Mouse (Mus musculus): ENCODE data around the gene Lpcat1. TPM values are rescaled to one million over a fixed set of nuclear protein-coding genes. Genes with fewer than 3 reads are reported as not detected.

The Lpcat1 gene
- 53.7 and 57.8 TPM in 2 replicates for polyA plus RNA-seq (2015; fragmentation: Nextera tagmentation; extraction: Ambion mirVana)

- Histone ChIP-seq H3K27me3 (no peaks in the 10 kb centered on the region), H3K9me3 (no peaks in the 10 kb centered on the region), H3K36me3 (no peaks in the 10 kb centered on the region), H3K4me2 (replicated peaks) (peak within 1 kb of the TSS; percentile 90), H3K4me3 (replicated peaks) (peak within 1 kb of the TSS; percentile 90), H3K4me1 (replicated peaks) (peaks cover 35% of the 10 kb centered on the region), H3K27ac (peak within 1 kb of the TSS; percentile 98), H3K9ac (replicated peaks) (peak within 1 kb of the TSS; percentile 95)
- peak; percentile 97 for ATAC-seq
- under 1% methylated on average over 35 of the region's 35 CpGs for WGBS
Measured at GRCm38 (mm10) chr13:73467034-73467420, at the start of gene Lpcat1. Lpcat1 (plus strand) TSS chr13:73467197.

DNA sequence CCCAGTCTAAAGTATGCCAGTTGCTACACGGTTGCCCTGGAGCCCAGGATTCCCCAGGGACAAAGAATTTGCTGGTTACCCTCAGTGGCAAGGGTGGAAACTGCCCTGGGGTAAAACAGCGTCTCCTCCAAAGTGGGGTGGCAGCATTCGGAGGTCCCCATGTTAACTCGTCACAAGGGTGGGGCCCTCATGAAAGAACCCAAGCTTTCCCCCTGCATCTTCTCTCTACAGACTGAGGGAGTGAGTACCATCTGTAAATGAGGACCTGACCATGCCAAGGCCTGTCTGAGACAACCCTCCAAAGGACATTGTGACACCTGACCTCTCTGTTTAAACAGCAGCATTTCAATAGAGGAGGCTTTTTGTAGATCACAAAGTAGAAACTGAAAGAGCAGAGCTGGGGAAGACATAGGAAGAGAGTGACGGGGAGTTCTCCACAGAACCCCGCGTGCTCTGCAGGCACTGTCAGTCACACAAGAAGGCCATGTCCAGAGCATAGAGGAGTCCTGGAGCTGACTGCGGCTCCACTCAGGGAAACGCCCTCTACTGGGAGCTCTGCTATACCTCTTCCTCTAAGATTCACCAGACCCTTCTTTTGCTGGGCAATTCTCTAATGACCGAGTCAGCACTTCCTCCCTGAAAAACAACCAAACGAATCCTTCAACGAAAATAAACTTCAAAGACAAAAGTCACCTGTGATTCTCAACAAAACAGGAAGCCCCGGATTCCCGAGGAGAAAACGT, 49.3 kb upstream of the Lpcat1 start:
- WGBS: 34% methylated on average over 15 of the region's 15 CpGs
- H3K27ac ChIP-seq: no peak overlapping the region; the same call in 1 of the 2 replicates

GRCm38 (mm10) chr13:73418297-73418696, 48.7 kb upstream of the Lpcat1 start:
- H3K36me3 ChIP-seq: no peaks in the 10 kb centered on the region
- no peaks in the 10 kb centered on the region for H3K27me3 ChIP-seq
- no peak overlapping the region; the same call in 1 of the 2 replicates for H3K4me2 ChIP-seq (replicated peaks)
- no peak overlapping the region for H3K4me3 ChIP-seq (replicated peaks)
- no peak overlapping the region for H3K9ac ChIP-seq (replicated peaks)
- peaks cover 20% of the 10 kb centered on the region for H3K4me1 ChIP-seq (replicated peaks)
- WGBS: 34% methylated on average over 12 of the region's 12 CpGs
- H3K27ac ChIP-seq: peak overlapping the region; percentile 36; the same call in 1 of the 2 replicates
- H3K9me3 ChIP-seq: no peaks in the 10 kb centered on the region
- ATAC-seq: peak; percentile 44; the same call in 1 of the 2 replicates

More for the DNA sequence above, 49.3 kb upstream of the Lpcat1 start:
- no peaks in the 10 kb centered on the region for H3K36me3 ChIP-seq
- H3K27me3 ChIP-seq: no peaks in the 10 kb centered on the region
- H3K9me3 ChIP-seq: no peaks in the 10 kb centered on the region
- peaks cover 20% of the 10 kb centered on the region for H3K4me1 ChIP-seq (replicated peaks)
- no peak overlapping the region for H3K9ac ChIP-seq (replicated peaks)
- H3K4me3 ChIP-seq (replicated peaks): no peak overlapping the region
- ATAC-seq: peak; percentile 62
- H3K4me2 ChIP-seq (replicated peaks): no peak overlapping the region

GRCm38 (mm10) chr13:73419244-73419643, 47.8 kb upstream of the Lpcat1 start:
- Histone ChIP-seq H3K27ac (no peak overlapping the region), H3K4me2 (replicated peaks) (no peak overlapping the region), H3K4me3 (replicated peaks) (no peak overlapping the region), H3K9ac (replicated peaks) (no peak overlapping the region), H3K4me1 (replicated peaks) (peaks cover 20% of the 10 kb centered on the region), H3K36me3 (no peaks in the 10 kb centered on the region), H3K27me3 (peaks cover 4% of the 10 kb centered on the region), H3K9me3 (no peaks in the 10 kb centered on the region)
- ATAC-seq: no peak
- WGBS: 75% methylated on average over 5 of the region's 5 CpGs

- Histone ChIP-seq H3K9me3 (no peaks in the 10 kb centered on the region), H3K9ac (replicated peaks) (no peak overlapping the region), H3K4me1 (replicated peaks) (peaks cover 16% of the 10 kb centered on the region), H3K4me2 (replicated peaks) (no peak overlapping the region), H3K36me3 (no peaks in the 10 kb centered on the region), H3K27me3 (peaks cover 12% of the 10 kb centered on the region), H3K27ac (no peak overlapping the region), H3K4me3 (replicated peaks) (no peak overlapping the region)
- WGBS: 67% methylated on average over 4 of the region's 4 CpGs
- ATAC-seq: no peak
Measured at GRCm38 (mm10) chr13:73423043-73423442, 44.0 kb upstream of the Lpcat1 start.

DNA sequence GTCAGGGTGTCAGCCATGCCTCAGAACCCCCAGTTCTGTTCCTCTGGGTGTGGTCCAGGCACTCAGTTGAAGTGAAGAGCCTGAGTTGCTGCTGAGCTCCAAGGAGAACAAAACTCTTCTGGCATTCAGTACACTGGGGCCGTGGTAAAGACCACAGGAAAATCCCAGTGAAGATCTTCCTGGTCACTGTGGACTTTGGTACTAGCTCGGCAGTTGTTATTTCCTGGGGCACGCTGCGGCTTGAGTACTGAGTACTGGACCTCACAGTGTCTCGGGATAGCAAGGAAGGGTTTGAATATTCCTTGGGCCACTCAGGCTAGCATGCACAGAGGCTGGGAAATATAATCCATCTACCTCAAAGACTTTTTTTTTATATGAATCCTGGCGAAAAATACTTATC, 42.0 kb upstream of the Lpcat1 start:
- no peaks in the 10 kb centered on the region for H3K36me3 ChIP-seq
- H3K4me2 ChIP-seq (replicated peaks): no peak overlapping the region
- H3K4me1 ChIP-seq (replicated peaks): peaks cover 6% of the 10 kb centered on the region; the same call in 1 of the 2 replicates
- WGBS: 78% methylated on average over 6 of the region's 6 CpGs
- no peaks in the 10 kb centered on the region for H3K9me3 ChIP-seq
- H3K27me3 ChIP-seq: peaks cover 12% of the 10 kb centered on the region
- H3K4me3 ChIP-seq (replicated peaks): no peak overlapping the region
- ATAC-seq: no peak
- no peak overlapping the region for H3K27ac ChIP-seq
- no peak overlapping the region for H3K9ac ChIP-seq (replicated peaks)

DNA sequence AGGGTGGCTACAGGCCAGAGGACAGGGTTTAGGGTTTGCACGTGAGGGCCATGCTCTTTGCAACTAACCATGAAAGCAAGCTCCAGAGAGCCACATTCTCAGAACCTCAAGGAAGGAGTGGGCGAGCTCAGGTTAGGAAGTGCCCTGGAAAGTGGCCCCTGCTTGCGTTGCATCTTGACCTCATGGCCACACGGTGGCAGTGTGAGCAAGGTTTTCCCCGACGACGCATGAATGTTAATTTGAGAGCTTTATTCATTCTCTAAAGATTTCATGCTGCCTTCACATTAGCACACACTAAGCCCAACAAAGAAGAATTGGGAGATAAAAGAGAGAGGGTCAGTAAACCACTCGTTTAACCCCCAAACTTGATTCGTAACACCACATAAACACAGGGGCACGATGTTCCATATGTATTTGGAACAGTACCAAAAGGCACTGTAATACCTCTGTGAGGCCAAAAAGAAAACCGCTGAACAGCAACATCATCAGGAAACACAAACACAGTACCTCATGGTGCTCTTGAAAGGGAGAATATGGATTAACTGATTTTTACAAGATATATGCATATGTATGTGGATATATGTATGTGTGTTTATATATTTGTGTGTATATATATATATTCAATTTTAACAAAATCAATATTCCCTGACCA, 41.0 kb upstream of the Lpcat1 start:
- no peak overlapping the region for H3K9ac ChIP-seq (replicated peaks)
- peak overlapping the region; percentile 24; the same call in 1 of the 2 replicates for H3K4me2 ChIP-seq (replicated peaks)
- ATAC-seq: peak; percentile 76
- 9% methylated on average over 11 of the region's 11 CpGs for WGBS
- no peak overlapping the region for H3K4me3 ChIP-seq (replicated peaks)
- no peak overlapping the region for H3K27ac ChIP-seq
- no peaks in the 10 kb centered on the region for H3K36me3 ChIP-seq
- 0 out of 2 replicates have a peak, but pooled peaks cover 6% of the 10 kb centered on the region for H3K4me1 ChIP-seq (replicated peaks)
- H3K9me3 ChIP-seq: no peaks in the 10 kb centered on the region
- H3K27me3 ChIP-seq: peaks cover 12% of the 10 kb centered on the region

- 80% methylated on average over 4 of the region's 4 CpGs for WGBS
- Histone ChIP-seq H3K4me2 (replicated peaks) (no peak overlapping the region), H3K9me3 (no peaks in the 10 kb centered on the region), H3K27ac (no peak overlapping the region), H3K4me3 (replicated peaks) (no peak overlapping the region), H3K4me1 (replicated peaks) (0 out of 2 replicates have a peak, but pooled peaks cover 6% of the 10 kb centered on the region), H3K36me3 (no peaks in the 10 kb centered on the region), H3K27me3 (peaks cover 12% of the 10 kb centered on the region), H3K9ac (replicated peaks) (no peak overlapping the region)
- ATAC-seq: peak; percentile 62; the same call in 1 of the 2 replicates
Measured at GRCm38 (mm10) chr13:73426587-73426986, 40.4 kb upstream of the Lpcat1 start.

GRCm38 (mm10) chr13:73429605-73430321, 37.2 kb upstream of the Lpcat1 start:
- WGBS: 75% methylated on average over 6 of the region's 6 CpGs
- Histone ChIP-seq H3K27ac (no peak overlapping the region), H3K9ac (replicated peaks) (no peak overlapping the region), H3K36me3 (no peaks in the 10 kb centered on the region), H3K27me3 (peaks cover 8% of the 10 kb centered on the region), H3K4me1 (replicated peaks) (0 out of 2 replicates have a peak, but pooled peaks cover 6% of the 10 kb centered on the region), H3K4me3 (replicated peaks) (no peak overlapping the region), H3K4me2 (replicated peaks) (no peak overlapping the region), H3K9me3 (no peaks in the 10 kb centered on the region)
- ATAC-seq: no peak

DNA sequence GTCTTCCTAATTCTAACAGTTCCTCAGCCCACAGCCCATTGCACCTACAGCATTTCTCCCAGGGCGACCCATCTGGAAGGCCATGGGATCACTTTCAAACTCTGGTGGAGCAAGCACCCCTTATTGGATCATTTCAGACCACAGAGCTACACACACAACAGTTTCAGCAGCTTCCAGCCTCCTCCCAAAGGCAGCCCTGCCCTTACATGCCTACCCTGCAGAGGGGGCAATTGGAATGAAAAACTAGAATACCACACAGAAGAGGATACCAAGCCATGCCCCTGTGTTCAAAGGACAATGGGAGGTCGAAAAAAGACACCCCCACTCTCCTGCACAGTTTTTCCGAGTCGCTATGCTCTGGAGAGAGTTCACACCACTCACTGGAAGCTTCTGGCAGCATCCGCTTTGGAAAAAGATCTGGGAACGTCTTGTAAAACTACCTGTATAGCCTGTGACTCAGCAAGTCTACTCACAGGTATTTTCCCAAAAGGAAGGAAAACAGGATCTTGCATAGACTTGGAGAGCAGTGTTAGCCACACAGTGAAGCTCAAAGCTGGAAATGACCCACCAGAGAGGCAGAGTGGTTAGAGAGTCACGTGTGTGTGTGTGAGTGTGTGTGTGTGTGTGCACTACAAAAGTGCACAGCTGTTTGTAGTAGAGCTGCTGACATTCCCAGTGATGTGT, 34.4 kb upstream of the Lpcat1 start:
- Histone ChIP-seq H3K36me3 (no peaks in the 10 kb centered on the region), H3K4me1 (replicated peaks) (no peaks in the 10 kb centered on the region), H3K4me3 (replicated peaks) (no peak overlapping the region), H3K9me3 (no peaks in the 10 kb centered on the region), H3K27me3 (no peaks in the 10 kb centered on the region), H3K4me2 (replicated peaks) (no peak overlapping the region), H3K9ac (replicated peaks) (no peak overlapping the region), H3K27ac (no peak overlapping the region)
- ATAC-seq: no peak
- 79% methylated on average over 7 of the region's 7 CpGs for WGBS

GRCm38 (mm10) chr13:73433681-73434535, 33.1 kb upstream of the Lpcat1 start:
- H3K9ac ChIP-seq (replicated peaks): no peak overlapping the region
- 86% methylated on average over 15 of the region's 15 CpGs for WGBS
- H3K4me2 ChIP-seq (replicated peaks): no peak overlapping the region
- 0 out of 2 replicates have a peak, but pooled peaks cover 1% of the 10 kb centered on the region for H3K4me1 ChIP-seq (replicated peaks)
- no peaks in the 10 kb centered on the region for H3K27me3 ChIP-seq
- no peak overlapping the region for H3K27ac ChIP-seq
- no peak for ATAC-seq
- H3K36me3 ChIP-seq: no peaks in the 10 kb centered on the region
- no peaks in the 10 kb centered on the region for H3K9me3 ChIP-seq
- H3K4me3 ChIP-seq (replicated peaks): no peak overlapping the region

Data from midbrain, embryonic 13.5 days (tissue).